Mouse (Mus musculus) cortical plate, adult 2 months (tissue): ENCODE results near the gene Nptx1.

ENCODE experiments used
- CTCF ChIP-seq: fragments of 200-500 bp; IDR thresholded peaks from 2 replicates; pipeline ENCODE4 v1.5.1; 2011; ENCODE audit warnings: mild to moderate bottlenecking, control low read depth, low read length; ENCODE audit not compliant: insufficient read depth; ENCODE audit errors: extremely low read depth
- POLR2A ChIP-seq: fragments of 200-500 bp; IDR thresholded peaks from 2 replicates; pipeline ENCODE4 v1.6.1; 2011; ENCODE audit warnings: mild to moderate bottlenecking, low read length, control low read depth; ENCODE audit not compliant: insufficient read depth; ENCODE audit errors: extremely low read depth

- TF ChIP-seq CTCF (no peak), POLR2A (no peak)
Observed at GRCm38 (mm10) chr11:119547951-119548591, 518 bp upstream of the Nptx1 start.
